Mouse (Mus musculus) testis, adult 2 months (tissue): ENCODE results near the gene Amn. TPM values are rescaled to one million over a fixed set of nuclear protein-coding genes. Genes with fewer than 3 reads are reported as not detected.

ENCODE experiments used
- H3K27ac ChIP-seq: fragments of 200-500 bp; 2 replicates; pipeline ENCODE4 v1.5.1; 2012; ENCODE audit warnings: low read depth, low read length; ENCODE audit not compliant: control insufficient read depth, insufficient read depth
- H3K27me3 ChIP-seq: fragments of 200-500 bp; 2 replicates; pipeline ENCODE4 v1.6.1; 2012; ENCODE audit warnings: mild to moderate bottlenecking, low read length, moderate library complexity; ENCODE audit not compliant: control insufficient read depth, insufficient read depth
- H3K36me3 ChIP-seq: fragments of 200-500 bp; 2 replicates; pipeline ENCODE4 v1.6.1; 2012; ENCODE audit warnings: mild to moderate bottlenecking, low read length; ENCODE audit not compliant: control insufficient read depth, insufficient read depth
- H3K4me1 ChIP-seq: fragments of 200-500 bp; 2 replicates; pipeline ENCODE4 v1.6.1; 2012; ENCODE audit warnings: low read length; ENCODE audit not compliant: control insufficient read depth, insufficient read depth
- H3K4me3 ChIP-seq: fragments of 200-500 bp; 2 replicates; pipeline ENCODE4 v1.5.1; 2012; ENCODE audit warnings: low read depth, mild to moderate bottlenecking, low read length, moderate library complexity, mixed read lengths; ENCODE audit not compliant: control insufficient read depth
- CTCF ChIP-seq: fragments of 200-500 bp; IDR thresholded peaks from 2 replicates; pipeline ENCODE4 v1.5.1; 2012; ENCODE audit warnings: low read depth, mild to moderate bottlenecking, inconsistent platforms, low read length, moderate library complexity; ENCODE audit not compliant: control insufficient read depth, insufficient read depth, insufficient replicate concordance
- POLR2A ChIP-seq: fragments of 200-500 bp; IDR thresholded peaks from 2 replicates; pipeline ENCODE4 v1.6.1; 2012; ENCODE audit warnings: low read depth, mild to moderate bottlenecking, inconsistent platforms, low read length, moderate library complexity; ENCODE audit not compliant: control insufficient read depth
- polyA plus RNA-seq: library from polyadenylated mRNA; depleted of rRNA; stranded (reverse); fragments of >200 nt; gene quantifications from 2 replicates; pipeline ENCODE4 v1.2.3, GENCODE M21; 2012; rRNA removed

Amn gene
- polyA plus RNA-seq, 1 experiment: 14.4 TPM

- no peak for TF ChIP-seq POLR2A
- TF ChIP-seq CTCF: no peak
- H3K27ac ChIP-seq: no peak overlapping the region
- H3K36me3 ChIP-seq: no peaks in the 10 kb centered on the region
- H3K4me1 ChIP-seq: no peaks in the 10 kb centered on the region
- no peak overlapping the region for H3K4me3 ChIP-seq
- no peaks in the 10 kb centered on the region for H3K27me3 ChIP-seq
These were observed 54.1 kb downstream of the Amn start for GRCm38 (mm10) chr12:111324949-111325348.

DNA sequence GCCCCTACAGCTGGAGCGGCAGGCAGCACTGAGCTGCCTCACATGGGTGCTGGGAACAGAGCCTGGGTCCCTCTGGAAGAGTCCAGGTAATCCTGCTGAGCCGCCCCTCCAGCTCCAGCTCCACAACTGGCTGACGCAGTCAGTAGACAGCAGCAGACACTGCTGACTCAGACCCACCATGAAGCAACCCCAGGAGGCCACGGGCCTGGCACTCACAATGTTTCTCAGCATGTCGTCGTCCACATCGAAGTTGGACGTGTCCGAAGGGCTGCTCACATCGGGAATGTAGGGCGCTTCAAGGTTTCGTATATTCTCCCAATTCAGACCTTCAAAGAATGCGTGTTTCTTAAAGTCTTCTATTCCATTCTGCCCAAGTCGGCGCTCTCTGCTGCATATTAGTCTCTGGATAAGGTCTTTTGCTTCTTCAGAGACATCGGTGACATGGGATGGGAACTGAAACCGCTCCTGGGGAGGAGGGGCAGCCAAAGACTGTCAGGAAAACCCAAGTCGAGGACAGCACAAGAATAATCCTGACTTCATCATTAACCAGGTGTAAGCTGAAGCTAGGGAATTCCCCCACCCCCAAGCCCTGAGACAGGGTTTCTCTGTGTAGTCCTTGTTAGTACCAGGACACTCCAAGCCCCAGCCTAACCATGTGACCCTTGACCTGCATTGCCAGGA lies 55.0 kb downstream of the Amn start:
- H3K4me3 ChIP-seq: no peak overlapping the region
- no peaks in the 10 kb centered on the region for H3K27me3 ChIP-seq
- no peak overlapping the region for H3K27ac ChIP-seq
- no peaks in the 10 kb centered on the region for H3K4me1 ChIP-seq
- TF ChIP-seq CTCF (no peak), POLR2A (no peak)
- H3K36me3 ChIP-seq: no peaks in the 10 kb centered on the region

Other genes with a start within 250 kb of the Amn start
- 11.9 and 14.4 TPM in 2 replicates for gene Rcor1, start 231.7 kb upstream of the Amn start, polyA plus RNA-seq
- gene Traf3, start 104.7 kb upstream of the Amn start, polyA plus RNA-seq: 2.1 and 2.4 TPM in 2 replicates
- gene 4930595D18Rik, start 86.6 kb upstream of the Amn start, polyA plus RNA-seq: 5.1 and 5.2 TPM in 2 replicates
- gene Cdc42bpb, start 106.6 kb downstream of the Amn start, polyA plus RNA-seq: 55.3 and 56.8 TPM in 2 replicates
- gene Lbhd2, start 135.7 kb downstream of the Amn start, polyA plus RNA-seq: 0.72 and 1.3 TPM in 2 replicates
- 5.5 and 6.5 TPM in 2 replicates for gene Exoc3l4, start 145.9 kb downstream of the Amn start, polyA plus RNA-seq
- 77.2 and 89.7 TPM in 2 replicates for gene Tnfaip2, start 171.4 kb downstream of the Amn start, polyA plus RNA-seq
- 1.7 and 1.8 TPM in 2 replicates for gene Gm266, start 214.7 kb downstream of the Amn start, polyA plus RNA-seq